Mouse (Mus musculus) liver, embryonic 14.5 days (tissue): ENCODE data around the gene Dgka. TPM values are rescaled to one million over a fixed set of nuclear protein-coding genes. Genes with fewer than 3 reads are reported as not detected.
A peak's percentile ranks its signal among the peaks of the same experiment; 100 is the strongest.
"Not testable (repeated sequence)": the region's sequence is repeated elsewhere in the genome, so short reads cannot be mapped to it uniquely, and the experiment has no call there.

Experiments
- ATAC-seq: fragments of 200-750 bp; cut with Nextera tagmentation; 2 replicates; pipeline ENCODE4 v1.8.0; 2017; ENCODE audit warnings: moderate number of reproducible peaks, mild to moderate bottlenecking, moderate library complexity; ENCODE audit not compliant: insufficient read depth
- DNase-seq, 3 experiments: peaks; one replicate each; pipeline ENCODE4 v3.0.0-alpha.2; 2012 to 2013; ENCODE audit warnings: low read depth in 3 of 3, low spot score in 3 of 3
- H3K27ac ChIP-seq: fragments of 300-500 bp; sonication (generic); 2 replicates; pipeline ENCODE4 v1.5.1; 2014; ENCODE audit warnings: moderate library complexity, mild to moderate bottlenecking, control low read depth, inconsistent platforms
- H3K27me3 ChIP-seq: fragments of 300-500 bp; sonication (generic); 2 replicates; pipeline ENCODE4 v1.6.1; 2014; ENCODE audit warnings: mild to moderate bottlenecking, low read length, moderate library complexity; ENCODE audit not compliant: control insufficient read depth, insufficient read depth
- H3K36me3 ChIP-seq: fragments of 300-500 bp; sonication (generic); replicated peaks from 2 replicates; pipeline ENCODE4 v1.6.1; 2014; ENCODE audit warnings: low read depth; ENCODE audit not compliant: control insufficient read depth, insufficient read depth
- H3K4me1 ChIP-seq, 2 experiments: fragments of 200-500 bp in 1 of 2; fragments of 300-500 bp in 1 of 2; sonication (generic) in 1 of 2; replicated peaks; 2 replicates each; pipeline ENCODE4 v1.6.1; 2012 to 2014; ENCODE audit warnings: antibody characterized with exemption in 1 of 2, inconsistent platforms in 1 of 2, low read length in 1 of 2; ENCODE audit not compliant: control insufficient read depth in 2 of 2, insufficient read depth in 2 of 2
- H3K4me2 ChIP-seq: fragments of 300-500 bp; sonication (generic); 2 replicates; pipeline ENCODE4 v1.6.1; 2014; ENCODE audit warnings: low read depth, mild to moderate bottlenecking, control low read depth, moderate library complexity
- H3K4me3 ChIP-seq, 2 experiments: fragments of 200-500 bp in 1 of 2; fragments of 300-500 bp in 1 of 2; sonication (generic) in 1 of 2; 2 replicates each; pipeline ENCODE4 v1.5.1; 2012 to 2014; ENCODE audit warnings: low read depth in 2 of 2, low read length in 2 of 2, mild to moderate bottlenecking in 2 of 2, control low read depth in 1 of 2, inconsistent platforms in 1 of 2, moderate library complexity in 1 of 2; ENCODE audit not compliant: insufficient read depth in 1 of 2
- H3K9ac ChIP-seq: fragments of 300-500 bp; sonication (generic); replicated peaks from 2 replicates; pipeline ENCODE4 v1.6.1; 2014; ENCODE audit warnings: mild to moderate bottlenecking, control low read depth, moderate library complexity
- H3K9me3 ChIP-seq: fragments of 300-500 bp; sonication (generic); 2 replicates; pipeline ENCODE4 v1.6.1; 2016; ENCODE audit warnings: low read length, mixed read lengths; ENCODE audit not compliant: control insufficient read depth
- CTCF ChIP-seq: IDR thresholded peaks from 2 replicates; pipeline ENCODE4 v1.5.1; 2016; ENCODE audit warnings: antibody characterized with exemption, low read depth, control low read depth
- EP300 ChIP-seq: IDR thresholded peaks from 2 replicates; pipeline ENCODE4 v1.6.1; 2016; ENCODE audit warnings: antibody characterized with exemption, low read depth
- WGBS: fragments of 180-500 bp; shearing (Covaris S2); extraction: QIAGEN DNeasy Blood & Tissue Kit; methylation state at CpG from one replicate; pipeline ENCODE4 v1.1.7; 2014; ENCODE audit not compliant: insufficient replicate concordance; 5-methylcytosine and 5-hydroxymethylcytosine counted together
- polyA plus RNA-seq, 2 experiments: library from polyadenylated mRNA; depleted of rRNA in 1 of 2; stranded (reverse) in 1 of 2; unstranded in 1 of 2; fragments of >200 nt; fragmentation: Nextera tagmentation in 1 of 2; extraction: Ambion mirVana in 1 of 2; gene quantifications; 2 replicates each; pipeline versions ENCODE4 v1.2.1 to v1.2.3; 2012 to 2014

The Dgka gene
- polyA plus RNA-seq, 2 experiments: 1.6 to 2.0 TPM

DNA sequence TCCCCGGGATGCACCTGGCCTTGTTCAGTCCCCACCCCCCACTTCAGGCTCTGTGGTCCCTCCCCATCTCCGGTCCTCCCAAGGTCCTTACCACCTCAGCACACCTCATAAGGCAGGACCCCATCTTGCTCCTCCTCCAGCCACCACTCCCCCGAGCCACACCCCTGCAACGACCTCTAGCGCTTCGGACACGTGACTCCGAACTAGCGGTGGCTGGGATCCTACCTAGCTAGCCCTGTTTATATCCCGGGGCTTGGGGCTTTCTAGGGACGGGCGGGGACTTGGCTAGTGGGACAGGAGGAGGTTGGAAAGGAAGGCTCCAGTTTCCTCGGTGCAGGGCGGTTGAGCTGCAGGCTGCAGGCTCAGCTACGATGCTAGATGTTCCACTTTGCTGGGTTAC lies 7.2 kb downstream of the Dgka start:
- peaks cover 10% of the 10 kb centered on the region for H3K27me3 ChIP-seq
- no peak overlapping the region for H3K27ac ChIP-seq
- no peak overlapping the region for H3K4me3 ChIP-seq
- ATAC-seq (0 out of 2 replicates have a peak, but pooled peaks have one; percentile 50), DNase-seq (no peak)
- no peaks in the 10 kb centered on the region for H3K36me3 ChIP-seq
- TF ChIP-seq CTCF: no peak
- no peak for TF ChIP-seq EP300
- H3K9me3 ChIP-seq: no peaks in the 10 kb centered on the region
- peaks cover 3 to 6% of the 10 kb centered on the region in 2 experiments; a peak in 2 of 4 replicates for H3K4me1 ChIP-seq
- H3K4me2 ChIP-seq: peak overlapping the region; percentile 51
- WGBS: 13% methylated on average over 15 of the region's 15 CpGs
- no peak overlapping the region for H3K9ac ChIP-seq

DNA sequence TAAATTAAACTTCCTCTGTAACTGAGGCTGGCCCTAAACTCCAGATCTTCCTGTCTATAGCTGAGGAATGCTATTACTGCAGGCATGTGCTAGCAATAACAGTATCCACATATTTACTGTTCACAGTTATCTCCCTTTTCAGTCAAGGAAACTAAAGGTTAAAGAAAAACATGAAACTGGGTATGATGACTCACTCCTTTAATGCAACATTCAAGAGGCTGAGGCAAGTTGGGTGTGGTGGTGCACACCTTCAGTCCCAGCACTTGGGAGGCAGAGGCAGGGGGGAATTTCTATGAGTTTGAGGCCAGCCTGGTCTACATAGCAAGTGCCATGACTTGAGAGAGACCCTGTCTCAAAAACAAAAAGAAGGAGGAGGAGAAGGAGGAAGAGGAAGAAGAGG lies 12.7 kb downstream of the Dgka start:
- Histone ChIP-seq H3K27me3 (no peaks in the 10 kb centered on the region), H3K9me3 (no peaks in the 10 kb centered on the region), H3K4me2 (no peak overlapping the region), H3K36me3 (no peaks in the 10 kb centered on the region), H3K4me3 (no peak overlapping the region), H3K9ac (no peak overlapping the region), H3K27ac (no peak overlapping the region), H3K4me1 (no peaks in the 10 kb centered on the region)
- DNase-seq (no peak), ATAC-seq (no peak)
- TF ChIP-seq CTCF (no peak), EP300 (no peak)

- Histone ChIP-seq H3K4me2 (peak overlapping the region; percentile 32; the same call in 1 of the 2 replicates), H3K27me3 (no peaks in the 10 kb centered on the region), H3K9ac (no peak overlapping the region), H3K4me3 (no peak overlapping the region), H3K9me3 (no peaks in the 10 kb centered on the region), H3K36me3 (no peaks in the 10 kb centered on the region), H3K4me1 (no peaks in the 10 kb centered on the region), H3K27ac (no peak overlapping the region)
- DNase-seq (peak in 1 of 3 experiments; percentile 37), ATAC-seq (peak; percentile 62; the same call in 1 of the 2 replicates)
- TF ChIP-seq CTCF (peak; percentile 91), EP300 (no peak)
- WGBS: 18% methylated on average over 10 of the region's 10 CpGs
Observed at GRCm38 (mm10) chr10:128731002-128731433, 13.6 kb downstream of the Dgka start.

DNA sequence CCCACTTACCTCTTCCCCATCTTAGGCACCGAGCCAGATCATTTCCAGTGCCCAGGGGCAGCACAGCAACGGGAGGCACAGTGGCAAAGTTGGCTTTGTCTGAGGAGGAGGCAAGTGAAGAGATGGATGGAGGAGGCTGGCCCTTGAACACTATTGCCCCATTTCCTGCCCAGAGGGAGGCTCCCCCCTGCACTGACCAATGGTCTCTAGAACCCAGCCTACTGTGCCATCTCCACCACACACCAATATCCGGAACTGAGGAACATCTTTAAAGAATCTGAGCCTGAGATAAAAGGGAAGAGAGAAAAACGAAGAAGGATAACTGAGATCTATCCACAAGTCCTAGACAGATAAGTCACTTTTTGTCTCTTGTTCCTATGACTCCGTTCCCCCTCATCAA lies 16.6 kb downstream of the Dgka start:
- no peak for TF ChIP-seq EP300
- no peak for TF ChIP-seq CTCF
- ATAC-seq (no peak), DNase-seq (no peak)
- no peaks in the 10 kb centered on the region for H3K27me3 ChIP-seq
- H3K4me1 ChIP-seq: no peaks in the 10 kb centered on the region
- H3K9ac ChIP-seq: no peak overlapping the region
- H3K4me3 ChIP-seq: no peak overlapping the region
- H3K36me3 ChIP-seq: no peaks in the 10 kb centered on the region
- H3K27ac ChIP-seq: no peak overlapping the region
- WGBS: 54% methylated on average over 5 of the region's 5 CpGs
- no peaks in the 10 kb centered on the region for H3K9me3 ChIP-seq
- no peak overlapping the region for H3K4me2 ChIP-seq

- H3K9me3 ChIP-seq, ATAC-seq, DNase-seq, H3K9ac ChIP-seq, H3K4me2 ChIP-seq, H3K27me3 ChIP-seq, H3K27ac ChIP-seq, H3K4me1 ChIP-seq, H3K36me3 ChIP-seq, H3K4me3 ChIP-seq: not testable (repeated sequence)
- 53% methylated on average over 3 of the region's 4 CpGs for WGBS
Observed at GRCm38 (mm10) chr10:128725466-128725865, 19.2 kb downstream of the Dgka start.
